ENCODE assay signal across 18 mouse cellular contexts in the genomic region with DNA sequence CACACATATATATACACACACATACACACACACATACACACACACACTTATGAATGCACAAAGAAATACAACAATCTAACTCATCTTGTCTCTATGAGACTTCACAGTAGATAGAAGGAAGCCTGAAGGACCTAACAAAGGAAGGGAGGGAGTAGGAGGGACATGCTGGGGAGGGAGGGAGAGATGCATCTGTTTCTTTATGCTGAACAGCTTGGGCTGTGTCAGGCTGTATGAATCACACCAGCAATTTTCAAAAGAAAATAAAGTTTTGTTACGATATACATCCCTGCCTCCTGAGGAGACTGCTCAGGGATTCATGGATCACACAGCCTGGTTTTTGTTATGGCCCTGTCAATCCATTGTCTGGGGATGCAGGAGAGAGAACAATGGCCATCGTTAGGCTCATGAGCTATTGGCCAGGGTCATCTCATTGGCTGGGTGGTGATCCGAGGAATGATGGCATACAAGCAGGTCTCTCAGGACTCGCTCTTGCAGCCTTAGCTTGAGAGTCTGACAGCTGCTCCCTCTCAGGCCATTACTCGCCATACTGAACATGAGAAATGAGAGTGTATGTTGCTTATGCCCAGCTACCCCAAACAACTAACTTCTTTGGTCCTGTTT.
DNase-seq lines count a peak whose midpoint lies in the region; ATAC-seq lines count a peak whose summit lies in the region.
"Had no signal": no experiment of that assay in that cellular context is flagged by ENCODE, and none has a peak within 500 bp of the region (broad histone marks: within the 10 kb centered on the region; RNA-seq: fewer than 3 reads in every experiment).

No protein-coding gene starts in this region.

- peak; percentile 25 for DNase-seq in forebrain, embryonic 14.5 days (ENCODE audit: low spot score)
- DNase-seq in forebrain, embryonic 10.5 days (ENCODE audit: extremely low spot score, low spot score), result no peak
- DNase-seq in layer of hippocampus, adult 18-20 months (ENCODE audit: low spot score in 2 of 2), result peak; percentile 57 to 70
- no peak for DNase-seq in layer of hippocampus, postnatal 10 days (ENCODE audit: low spot score in 2 of 2)
- DNase-seq in left cerebral cortex, adult 18-20 months (ENCODE audit: low spot score in 2 of 2), result peak; percentile 17 to 18
- peak; percentile 14 to 38 for DNase-seq in right cerebral cortex, postnatal 36 days (ENCODE audit: low spot score in 2 of 2)
- no peak for DNase-seq in spleen, adult 12 weeks (ENCODE audit: low spot score)
- DNase-seq in gastrocnemius, postnatal 25 days, result no peak
- DNase-seq: cerebellum, adult 18-20 months; heart, adult 18-20 months; heart, postnatal 10 days; liver, postnatal 0 days; lung, postnatal 4 days; spleen, adult 18-20 months had no signal

- H3K36me3 ChIP-seq in forebrain, embryonic 14.5 days (ENCODE audit: control insufficient read depth, insufficient read depth, low read length), result no peaks in the 10 kb centered on the region; the same call in 1 of the 2 replicates
- H3K36me3 ChIP-seq in forebrain, embryonic 10.5 days (replicated peaks), result no peaks in the 10 kb centered on the region
- H3K36me3 ChIP-seq: intestine, embryonic 15.5 days; limb, embryonic 12.5 days had no signal

- no peak overlapping the region for H3K4me3 ChIP-seq in forebrain, embryonic 14.5 days (ENCODE audit: low read depth, low read length)
- H3K4me3 ChIP-seq in forebrain, embryonic 10.5 days, result no peak overlapping the region
- H3K4me3 ChIP-seq: intestine, embryonic 15.5 days; limb, embryonic 12.5 days had no signal

- H3K27me3 ChIP-seq in forebrain, embryonic 14.5 days (replicated peaks; ENCODE audit: control insufficient read depth, insufficient read depth, low read length), result no peaks in the 10 kb centered on the region
- H3K27me3 ChIP-seq in forebrain, embryonic 10.5 days (ENCODE audit: poor library complexity, severe bottlenecking), result no peaks in the 10 kb centered on the region
- H3K27me3 ChIP-seq: intestine, embryonic 15.5 days; limb, embryonic 12.5 days had no signal

- H3K4me2 ChIP-seq in forebrain, embryonic 14.5 days (ENCODE audit: low read length), result no peak overlapping the region
- H3K4me2 ChIP-seq: intestine, embryonic 15.5 days; limb, embryonic 12.5 days had no signal

- ATAC-seq in forebrain, embryonic 14.5 days, result no peak
- ATAC-seq: intestine, embryonic 15.5 days; liver, postnatal 0 days had no signal

- H3K27ac ChIP-seq in forebrain, embryonic 14.5 days (ENCODE audit: low read depth, low read length), result no peak overlapping the region
- H3K27ac ChIP-seq in forebrain, embryonic 10.5 days, result no peak overlapping the region
- H3K27ac ChIP-seq: intestine, embryonic 15.5 days; kidney, postnatal 0 days; limb, embryonic 12.5 days; stomach, postnatal 0 days had no signal

- H3K9ac ChIP-seq in forebrain, embryonic 14.5 days (ENCODE audit: low read length), result no peak overlapping the region
- H3K9ac ChIP-seq: intestine, embryonic 15.5 days; limb, embryonic 12.5 days; liver, postnatal 0 days had no signal

- no peaks in the 10 kb centered on the region for H3K4me1 ChIP-seq in forebrain, embryonic 14.5 days (ENCODE audit: control insufficient read depth, insufficient read depth, low read length)
- H3K4me1 ChIP-seq in forebrain, embryonic 10.5 days, result no peaks in the 10 kb centered on the region
- H3K4me1 ChIP-seq: intestine, embryonic 15.5 days; limb, embryonic 12.5 days had no signal

- no peaks in the 10 kb centered on the region for H3K9me3 ChIP-seq in forebrain, embryonic 14.5 days (replicated peaks; ENCODE audit: control insufficient read depth, low read length)
- peaks cover 8% of the 10 kb centered on the region for H3K9me3 ChIP-seq in forebrain, embryonic 10.5 days
- H3K9me3 ChIP-seq: intestine, embryonic 15.5 days had no signal

- WGBS in forebrain, embryonic 14.5 days, result 53% methylated on average over 5 of the region's 5 CpGs
- WGBS in forebrain, embryonic 10.5 days, result 63% methylated on average over 5 of the region's 5 CpGs

Comparison
In these comparisons a context has a peak if more than half of its experiments do, and no peak if none do; other contexts are left out.
1. DNase-seq: peak in forebrain, embryonic 14.5 days (single experiment), layer of hippocampus, adult 18-20 months (2 of 2), left cerebral cortex, adult 18-20 months (2 of 2) and right cerebral cortex, postnatal 36 days (2 of 2); none in forebrain, embryonic 10.5 days (single experiment), layer of hippocampus, postnatal 10 days (0 of 2), spleen, adult 12 weeks (single experiment) and gastrocnemius, postnatal 25 days (single experiment).